Mouse (Mus musculus) kidney, adult 2 months (tissue): ENCODE results near the gene Btn1a1.

Experiments used
- CTCF ChIP-seq: fragments of 200-500 bp; conservative IDR thresholded peaks from 2 replicates; pipeline ENCODE4 v1.5.1; 2011; ENCODE audit warnings: low read depth, mild to moderate bottlenecking, control low read depth, low read length, moderate library complexity, mixed read lengths; ENCODE audit not compliant: insufficient read depth, insufficient read length
- POLR2A ChIP-seq: fragments of 200-500 bp; IDR thresholded peaks from one replicate; pipeline ENCODE4 v1.6.1; 2011; ENCODE audit warnings: low read depth, low read length, control low read depth

DNA sequence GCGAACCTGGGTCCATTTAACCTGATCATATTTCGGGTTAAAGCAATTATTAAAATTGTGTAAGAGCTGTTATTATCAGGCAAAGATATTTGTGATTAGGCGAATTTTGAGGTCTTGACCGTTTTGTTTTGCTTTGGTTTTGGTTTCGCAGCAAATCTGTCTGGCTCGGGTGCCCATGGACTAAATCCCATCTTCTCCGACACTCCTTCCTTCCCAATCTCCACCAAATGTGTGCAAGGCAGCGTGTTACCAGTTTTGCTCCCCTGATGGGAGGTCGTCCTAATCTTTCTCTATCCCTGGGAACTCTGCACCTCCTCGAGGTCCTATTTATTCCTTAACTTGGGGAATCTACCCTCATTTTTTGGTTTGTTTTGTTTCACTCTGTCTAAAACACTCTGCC is 20.5 kb downstream of the Btn1a1 start:
- TF ChIP-seq POLR2A: no peak
- TF ChIP-seq CTCF: no peak
